Mouse (Mus musculus): ENCODE measurements around the gene Gm8947. TPM values are rescaled to one million over a fixed set of nuclear protein-coding genes. Genes with fewer than 3 reads are reported as not detected.

Gm8947 gene
- polyA plus RNA-seq, 1 experiment: not detected

- 76% methylated on average over 4 of the region's 4 CpGs for WGBS
Measured at GRCm38 (mm10) chr1:151243332-151243731, 51.2 kb downstream of the Gm8947 start.

More at GRCm38 (mm10) chr1:151243332-151243731, 51.2 kb downstream of the Gm8947 start:
- Histone ChIP-seq H3K4me3 (ENCODE audit: insufficient read depth, low read depth, low read length) (no peak overlapping the region), H3K4me1 (ENCODE audit: control insufficient read depth, insufficient read depth, low read length) (no peaks in the 10 kb centered on the region), H3K27ac (ENCODE audit: insufficient read depth, low read depth, low read length) (no peak overlapping the region)
- TF ChIP-seq POLR2A (IDR thresholded peaks at IDR 0.05; ENCODE audit: insufficient read depth, low read depth, low read length) (no peak), CTCF (IDR thresholded peaks at IDR 0.05; ENCODE audit: insufficient read depth, low read depth, low read length) (no peak)

Other genes with a start within 250 kb of the Gm8947 start
- not detected in 2 replicates for gene Hmcn1, start 198.9 kb upstream of the Gm8947 start, polyA plus RNA-seq (2012; ENCODE audit: insufficient read depth, insufficient read length, low replicate concordance, missing spikeins)
- gene Gm47985, start 9.8 kb upstream of the Gm8947 start, polyA plus RNA-seq (2012; ENCODE audit: insufficient read depth, insufficient read length, low replicate concordance, missing spikeins): not detected in 2 replicates
- gene Gm47995, start 6.1 kb downstream of the Gm8947 start, polyA plus RNA-seq (2012; ENCODE audit: insufficient read depth, insufficient read length, low replicate concordance, missing spikeins): not detected in 2 replicates
- not detected in 2 replicates for gene 3110040M04Rik, start 11.7 kb downstream of the Gm8947 start, polyA plus RNA-seq (2012; ENCODE audit: insufficient read depth, insufficient read length, low replicate concordance, missing spikeins)
- not detected in 2 replicates for gene Gm47996, start 17.8 kb downstream of the Gm8947 start, polyA plus RNA-seq (2012; ENCODE audit: insufficient read depth, insufficient read length, low replicate concordance, missing spikeins)
- 198 TPM in 1 of 2 replicates, not detected in the other for gene Ivns1abp, start 152.1 kb downstream of the Gm8947 start, polyA plus RNA-seq (2012; ENCODE audit: insufficient read depth, insufficient read length, low replicate concordance, missing spikeins)
- not detected in 2 replicates for gene Swt1, start 236.1 kb downstream of the Gm8947 start, polyA plus RNA-seq (2012; ENCODE audit: insufficient read depth, insufficient read length, low replicate concordance, missing spikeins)
- not detected in 2 replicates for gene Trmt1l, start 236.2 kb downstream of the Gm8947 start, polyA plus RNA-seq (2012; ENCODE audit: insufficient read depth, insufficient read length, low replicate concordance, missing spikeins)

Measured in olfactory bulb, adult 2 months (tissue).